Mouse (Mus musculus) heart, adult 18-20 months (tissue): ENCODE measurements at regions not wholly inside any gene's neighbourhood (a gene's known extent, or its start where the extent isn't known, plus 50 kb on each side); places are given as distances from the start of the nearest gene placed in this dataset.
A peak's percentile ranks its signal among the peaks of the same experiment; 100 is the strongest.

Experiments
- DNase-seq, 2 experiments: peaks; one replicate each; pipeline ENCODE4 v3.0.0; 2021 to 2022; ENCODE audit warnings: mixed read lengths in 1 of 2

GRCm38 (mm10) chr16:29956904-29957303, 107.3 kb upstream of the Hes1 start:
- no peak for DNase-seq

GRCm38 (mm10) chr16:29959939-29960637, 104.1 kb upstream of the Hes1 start:
- peak; percentile 34 to 43 for DNase-seq

DNA sequence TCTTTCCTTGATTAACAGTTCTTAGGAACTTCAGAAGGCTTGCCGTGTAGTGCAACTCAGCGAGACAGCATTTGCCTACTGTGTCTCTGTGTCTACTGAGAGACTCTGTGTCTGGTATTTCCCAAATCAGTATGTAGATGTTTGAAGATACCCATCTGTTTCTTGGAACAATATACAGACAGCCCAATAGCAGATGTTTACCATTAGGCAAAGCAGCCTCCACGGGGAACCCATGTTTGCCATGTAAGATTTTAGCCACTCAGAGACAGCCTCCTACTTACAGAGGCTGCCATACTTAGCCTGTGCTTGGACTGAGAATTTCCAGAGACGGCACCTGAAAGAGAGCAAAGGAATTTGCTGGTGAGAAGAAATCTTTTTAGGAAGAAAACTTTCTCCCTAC, 100.9 kb upstream of the Hes1 start:
- no peak for DNase-seq

GRCm38 (mm10) chr16:29964563-29964962, 99.6 kb upstream of the Hes1 start:
- DNase-seq = no peak

DNA sequence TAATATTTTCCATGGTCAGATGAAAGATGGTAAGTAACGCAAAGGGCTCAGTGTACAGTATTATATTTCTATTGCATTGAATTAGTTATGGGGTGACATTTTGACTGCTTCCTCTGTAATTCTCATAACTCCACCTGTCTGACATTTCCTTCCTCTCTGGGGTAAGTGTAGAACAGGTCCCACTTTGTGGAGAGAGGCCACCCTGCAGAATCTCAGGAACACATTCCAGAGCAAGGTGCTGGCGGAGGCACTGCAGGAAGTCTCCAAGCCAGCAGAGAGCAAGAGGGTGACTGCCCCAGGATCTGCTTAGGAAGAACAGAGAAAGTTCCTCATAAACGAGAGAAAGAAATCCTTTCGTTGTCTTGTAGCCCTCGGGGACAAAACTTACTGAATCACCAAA, 95.4 kb upstream of the Hes1 start:
- no peak for DNase-seq

GRCm38 (mm10) chr16:29972741-29973141, 91.4 kb upstream of the Hes1 start:
- no peak for DNase-seq

GRCm38 (mm10) chr16:29973250-29973649, 90.9 kb upstream of the Hes1 start:
- DNase-seq = no peak

DNA sequence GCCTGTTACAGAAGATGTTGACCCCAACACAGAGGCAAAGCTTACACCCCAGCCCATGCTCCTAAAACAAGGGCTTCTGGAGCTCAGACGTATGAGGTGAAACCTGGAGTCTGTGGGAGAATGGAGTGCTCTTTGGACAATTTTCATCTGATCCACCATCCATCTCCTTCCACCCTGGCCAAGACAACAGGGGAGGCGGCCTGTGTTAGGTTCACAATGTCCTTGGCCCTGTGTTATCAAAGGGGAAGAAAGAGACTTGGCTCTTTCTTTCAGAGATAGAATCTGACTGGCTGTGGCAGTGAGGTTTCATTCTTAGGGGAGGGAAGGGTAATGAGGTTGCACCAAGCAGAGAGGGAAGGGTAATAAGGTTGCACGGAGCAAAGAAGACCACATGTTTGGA, 88.4 kb upstream of the Hes1 start:
- peak in 1 of 2 experiments; percentile 34 for DNase-seq

DNA sequence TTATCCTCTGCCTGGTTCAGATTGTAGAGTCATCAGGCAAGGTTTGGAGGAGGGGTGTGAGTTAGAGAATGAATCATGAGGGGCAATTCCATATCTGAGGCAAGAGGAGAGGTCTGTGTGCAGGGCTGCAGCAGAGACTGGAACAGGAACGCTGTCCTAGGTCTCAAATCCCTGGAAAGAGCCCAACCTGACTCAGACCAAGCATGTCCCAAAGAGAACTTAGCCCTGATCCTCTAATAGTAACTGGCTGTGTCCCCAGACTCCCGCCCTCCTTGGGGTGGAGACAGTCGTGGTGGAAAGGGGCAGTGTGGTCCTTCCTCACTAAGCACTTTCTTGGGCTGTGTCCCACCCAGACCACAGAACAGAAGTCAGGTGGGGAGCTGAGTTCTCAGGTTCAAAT, 87.2 kb upstream of the Hes1 start:
- peak; percentile 41 to 52 for DNase-seq

DNA sequence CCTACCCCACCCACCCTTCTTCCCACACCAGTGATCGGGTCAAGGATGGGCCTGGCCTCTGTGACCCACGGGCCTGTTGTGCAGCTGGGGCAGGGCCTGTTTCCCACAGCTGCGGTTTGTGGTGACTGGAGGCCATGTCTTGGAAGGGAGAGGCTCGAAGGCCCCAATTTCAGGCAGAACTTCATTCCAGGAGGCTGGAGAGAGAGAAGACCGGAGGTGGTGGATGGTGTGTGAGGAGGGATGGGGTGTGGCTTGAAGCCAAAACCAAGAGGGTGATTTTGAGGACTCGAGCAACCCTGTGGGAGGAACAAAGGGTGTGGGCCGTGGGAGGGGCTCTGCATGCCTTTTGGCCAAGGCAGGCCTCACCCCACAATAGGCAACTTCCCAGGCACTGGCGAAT, 86.5 kb upstream of the Hes1 start:
- DNase-seq = peak; percentile 21 to 34

- no peak for DNase-seq
Measured at GRCm38 (mm10) chr16:29979066-29979465, 85.1 kb upstream of the Hes1 start.

GRCm38 (mm10) chr16:29981543-29981942, 82.6 kb upstream of the Hes1 start:
- DNase-seq = no peak

GRCm38 (mm10) chr16:29982224-29982785, 81.9 kb upstream of the Hes1 start:
- DNase-seq = no peak

DNA sequence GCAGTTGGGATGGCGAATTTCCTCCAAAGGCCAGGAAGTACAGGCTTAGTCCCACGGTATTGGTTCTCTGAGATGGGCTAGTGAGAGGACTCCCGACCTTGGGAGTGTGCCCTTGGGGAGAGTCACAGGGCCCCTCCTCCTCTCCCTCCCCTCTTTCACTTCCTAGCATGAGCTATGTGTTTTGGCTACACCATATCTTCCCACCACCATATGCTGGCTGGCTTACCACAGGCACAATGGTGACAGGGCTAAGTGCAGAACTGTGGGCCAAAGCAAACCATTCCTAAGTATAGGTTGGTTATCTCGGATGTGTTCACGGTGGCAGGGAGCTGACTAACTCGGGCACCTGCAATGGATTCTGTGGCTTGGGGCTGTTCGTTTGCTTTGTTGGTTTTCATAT, 81.0 kb upstream of the Hes1 start:
- DNase-seq = no peak

GRCm38 (mm10) chr16:29985126-29985931, 78.9 kb upstream of the Hes1 start:
- DNase-seq = no peak

- DNase-seq = no peak
Measured at GRCm38 (mm10) chr16:29987595-29987994, 76.6 kb upstream of the Hes1 start.

DNA sequence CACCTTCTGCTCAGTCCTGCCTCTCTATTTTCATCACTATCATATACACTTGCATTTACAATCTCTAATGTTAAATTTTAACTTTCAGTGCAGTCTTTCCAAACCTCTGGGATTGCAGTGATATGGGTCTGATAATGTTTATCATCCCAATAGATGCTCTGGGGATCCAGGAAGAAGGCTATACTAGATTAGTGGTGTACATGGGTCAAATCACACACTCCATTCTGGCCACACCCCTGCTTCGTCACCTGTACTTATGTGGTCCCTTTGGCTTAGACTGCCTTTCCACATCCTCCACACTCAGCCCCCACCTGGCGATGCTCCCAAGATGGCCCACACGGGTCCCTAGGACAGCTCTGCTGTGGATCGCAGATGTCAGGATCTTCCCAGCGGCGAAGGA, 76.2 kb upstream of the Hes1 start:
- DNase-seq = no peak

GRCm38 (mm10) chr16:29989308-29989707, 74.9 kb upstream of the Hes1 start:
- DNase-seq = no peak

- DNase-seq = no peak
Measured at GRCm38 (mm10) chr16:29990393-29990792, 73.8 kb upstream of the Hes1 start.

DNA sequence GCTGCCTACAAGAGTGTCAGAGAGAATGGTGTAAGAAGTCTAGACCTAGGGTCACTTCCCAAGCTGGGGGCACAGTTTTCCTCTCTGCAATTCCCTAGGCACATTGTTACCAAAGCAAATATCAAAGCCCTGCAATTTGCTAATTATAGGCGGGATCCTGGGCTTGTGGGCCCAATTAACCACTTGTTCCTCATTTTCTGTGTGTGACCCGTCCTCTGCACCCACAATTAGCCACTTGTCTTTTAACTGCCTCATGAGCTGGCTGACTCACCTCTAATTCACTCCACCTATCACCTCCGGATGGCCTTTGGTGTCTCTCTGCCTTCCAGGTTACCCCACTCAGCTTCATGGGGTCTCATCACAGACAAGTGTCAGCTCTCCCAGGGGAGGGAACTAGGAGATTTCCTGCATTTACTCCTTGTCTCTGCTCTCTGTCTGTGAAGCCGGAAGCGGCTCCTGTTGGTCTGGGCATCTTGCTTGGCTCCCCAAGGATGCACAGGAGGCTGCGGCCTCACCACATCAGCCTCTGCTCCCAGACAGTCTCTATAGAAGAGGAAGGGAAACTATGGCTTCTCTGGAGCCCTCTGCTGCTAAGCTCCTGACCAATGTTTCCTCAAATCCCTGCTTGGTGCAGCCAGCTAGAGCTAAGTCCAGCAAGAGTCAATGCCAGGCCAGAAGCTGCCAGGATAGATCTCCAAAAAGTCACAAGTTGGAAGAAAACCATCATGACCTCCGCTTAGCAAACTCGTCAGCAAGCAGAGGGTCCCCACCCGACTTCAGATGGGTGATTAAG, 73.2 kb upstream of the Hes1 start:
- DNase-seq = no peak

DNA sequence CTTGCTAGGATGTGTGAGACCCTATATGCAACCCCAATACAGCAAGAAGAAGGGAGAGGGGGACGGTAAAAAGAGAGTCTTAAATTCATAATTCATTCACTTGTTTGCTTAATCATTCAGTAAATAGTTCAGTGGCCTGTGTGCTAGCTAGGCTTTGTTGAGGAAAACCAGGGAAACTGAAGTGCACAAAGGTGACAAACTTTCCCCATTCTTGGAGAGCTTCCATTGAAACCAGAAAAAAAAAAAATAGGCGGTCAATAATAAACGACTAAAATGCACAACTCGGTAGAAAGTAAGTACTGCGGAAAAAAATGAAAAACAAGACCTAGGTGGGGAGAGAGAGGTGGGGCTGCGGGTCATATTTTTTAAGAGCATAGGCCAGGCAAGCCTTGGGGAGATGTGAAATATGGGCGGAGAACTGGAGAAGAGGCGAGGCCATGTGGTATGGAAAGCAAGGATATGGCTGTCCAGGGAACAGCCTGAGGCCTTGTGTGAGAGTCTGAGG, 72.3 kb upstream of the Hes1 start:
- no peak for DNase-seq

DNA sequence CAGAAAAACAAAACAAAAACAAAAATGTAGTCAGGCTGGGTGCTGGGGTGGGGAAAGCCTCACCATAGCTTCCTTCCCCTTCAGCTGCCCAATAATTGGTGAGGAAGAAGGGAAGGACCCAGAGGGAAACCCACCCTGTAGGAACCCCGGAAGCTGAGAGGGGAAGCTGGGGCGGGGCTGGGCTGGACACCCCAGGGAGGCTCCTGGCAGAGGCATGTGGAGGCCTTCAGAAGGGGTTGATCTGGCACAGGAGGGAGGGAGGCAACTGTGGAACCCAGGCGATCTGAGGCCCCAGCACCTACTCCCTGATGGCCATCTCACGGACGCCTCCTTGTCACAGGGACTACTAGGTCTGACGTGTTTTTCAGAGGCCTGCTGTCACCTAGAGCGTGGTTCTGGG, 71.1 kb upstream of the Hes1 start:
- peak in 1 of 2 experiments; percentile 41 for DNase-seq
